Mouse (Mus musculus) kidney, adult 9 months (tissue): ENCODE results near the gene Fmo9.

Source experiments
- DNase-seq: peaks from one replicate; pipeline ENCODE4 v3.0.0; 2022

Fmo9 gene

GRCm38 (mm10) chr1:166681745-166682144 lies at the start of gene Fmo9:
Fmo9 (minus strand) TSS chr1:166681845.
- no peak for DNase-seq

- DNase-seq, result no peak
Observed at GRCm38 (mm10) chr1:166730886-166731285, 49.2 kb upstream of the Fmo9 start.

GRCm38 (mm10) chr1:166730215-166730614 lies 48.6 kb upstream of the Fmo9 start:
- DNase-seq, result no peak

GRCm38 (mm10) chr1:166710861-166711260 lies 29.2 kb upstream of the Fmo9 start:
- DNase-seq, result no peak

- DNase-seq, result no peak
Observed at GRCm38 (mm10) chr1:166702270-166702912, 20.7 kb upstream of the Fmo9 start.

GRCm38 (mm10) chr1:166669264-166669663 lies 12.4 kb downstream of the Fmo9 start:
- no peak for DNase-seq

GRCm38 (mm10) chr1:166660800-166661199 lies 20.8 kb downstream of the Fmo9 start:
- DNase-seq, result no peak

- DNase-seq, result no peak
Observed at GRCm38 (mm10) chr1:166647593-166647992, 34.1 kb downstream of the Fmo9 start, which contains the start of gene Gm4847. Gm4847 (minus strand) TSS chr1:166647693.
